Mouse (Mus musculus): ENCODE data around the gene Gast. TPM values are rescaled to one million over a fixed set of nuclear protein-coding genes. Genes with fewer than 3 reads are reported as not detected.
A peak's percentile ranks its signal among the peaks of the same experiment; 100 is the strongest.

The Gast gene
- not detected in 2 replicates for polyA plus RNA-seq (2011; ENCODE audit: insufficient read depth, insufficient read length, low read depth, missing spikeins)

DNA sequence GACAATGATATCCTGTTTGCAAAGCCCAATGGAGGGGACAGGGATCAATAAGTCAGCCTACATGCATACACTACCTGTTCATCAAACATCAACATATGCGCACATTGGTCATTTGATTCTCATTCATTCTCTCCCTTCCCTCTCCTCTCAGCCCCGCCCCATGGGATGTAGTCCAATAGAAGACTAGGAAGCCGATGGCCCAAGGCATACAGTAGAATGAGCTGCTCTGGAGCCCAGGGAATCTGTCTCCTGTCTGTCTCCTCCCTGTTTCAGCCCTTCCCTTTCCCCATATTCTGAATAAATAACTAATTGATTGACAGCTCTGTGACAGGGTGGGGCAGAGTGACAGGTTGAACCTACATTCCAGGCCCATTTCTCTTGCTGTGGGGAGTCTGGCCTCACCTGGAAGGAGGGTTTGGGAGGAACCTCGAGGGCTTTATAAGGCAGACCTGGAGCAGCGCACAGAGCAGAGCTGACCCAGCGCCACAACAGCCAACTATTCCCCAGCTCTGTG is at the start of gene Gast:
Gene Gast, plus strand, starts transcription at position 464 of the 514 bp plus-strand sequence.
- H3K4me1 ChIP-seq (ENCODE audit: control insufficient read depth, insufficient read depth, low read length): peaks cover 3% of the 10 kb centered on the region
- no peak within 1 kb of the TSS for H3K4me3 ChIP-seq (ENCODE audit: low read depth, low read length)
- H3K27ac ChIP-seq (ENCODE audit: insufficient read depth, low read length): no peak within 1 kb of the TSS
- no peak within 1 kb of the TSS for H3K9ac ChIP-seq (ENCODE audit: low read depth, poor library complexity, severe bottlenecking)
- TF ChIP-seq CTCF (IDR thresholded peaks at IDR 0.05; ENCODE audit: low read depth, low read length) (no peak), EP300 (IDR thresholded peaks at IDR 0.05; ENCODE audit: insufficient read depth, low read depth, low read length) (no peak), POLR2A (IDR thresholded peaks at IDR 0.05; ENCODE audit: insufficient read depth, low read length) (no peak)
- no peaks in the 10 kb centered on the region for H3K27me3 ChIP-seq (ENCODE audit: control insufficient read depth, insufficient read depth, low read length, poor library complexity, severe bottlenecking)
- H3K9me3 ChIP-seq (replicated peaks; ENCODE audit: control insufficient read depth, insufficient read depth, low read length, poor library complexity, severe bottlenecking): no peaks in the 10 kb centered on the region
- no peaks in the 10 kb centered on the region for H3K36me3 ChIP-seq (ENCODE audit: control insufficient read depth, insufficient read depth, low read length, poor library complexity, severe bottlenecking)

DNA sequence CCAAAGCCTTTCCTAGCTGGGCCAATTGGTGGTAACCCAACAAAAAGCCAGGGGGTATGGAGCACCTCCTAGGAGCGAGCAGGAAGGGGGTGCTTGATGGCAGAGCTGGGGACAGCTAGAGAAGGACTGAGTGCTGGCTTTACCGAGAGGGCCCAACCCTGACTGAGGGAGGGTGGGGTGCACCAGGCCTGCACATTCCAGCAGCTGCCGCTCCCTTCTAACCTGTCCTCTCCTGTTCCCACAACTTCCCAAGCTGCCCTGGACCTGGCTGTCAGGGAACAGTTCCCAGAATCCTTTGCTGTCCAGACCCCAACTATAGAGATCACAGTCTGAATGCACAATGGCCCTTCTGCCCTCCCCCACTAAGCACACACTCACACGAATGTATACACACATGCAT is 49.2 kb upstream of the Gast start:
- no peak overlapping the region for H3K9ac ChIP-seq (ENCODE audit: low read depth, poor library complexity, severe bottlenecking)
- no peaks in the 10 kb centered on the region for H3K9me3 ChIP-seq (replicated peaks; ENCODE audit: control insufficient read depth, insufficient read depth, low read length, poor library complexity, severe bottlenecking)
- H3K36me3 ChIP-seq (ENCODE audit: control insufficient read depth, insufficient read depth, low read length, poor library complexity, severe bottlenecking): no peaks in the 10 kb centered on the region
- H3K4me1 ChIP-seq (ENCODE audit: control insufficient read depth, insufficient read depth, low read length): peaks cover 18% of the 10 kb centered on the region
- H3K4me3 ChIP-seq (ENCODE audit: low read depth, low read length): no peak overlapping the region
- H3K27me3 ChIP-seq (ENCODE audit: control insufficient read depth, insufficient read depth, low read length, poor library complexity, severe bottlenecking): no peaks in the 10 kb centered on the region
- TF ChIP-seq CTCF (IDR thresholded peaks at IDR 0.05; ENCODE audit: low read depth, low read length) (no peak), EP300 (IDR thresholded peaks at IDR 0.05; ENCODE audit: insufficient read depth, low read depth, low read length) (peak; percentile 78; the same call in 1 of the 2 replicates)
- H3K27ac ChIP-seq (ENCODE audit: insufficient read depth, low read length): peak overlapping the region; percentile 7; the same call in 1 of the 2 replicates

DNA sequence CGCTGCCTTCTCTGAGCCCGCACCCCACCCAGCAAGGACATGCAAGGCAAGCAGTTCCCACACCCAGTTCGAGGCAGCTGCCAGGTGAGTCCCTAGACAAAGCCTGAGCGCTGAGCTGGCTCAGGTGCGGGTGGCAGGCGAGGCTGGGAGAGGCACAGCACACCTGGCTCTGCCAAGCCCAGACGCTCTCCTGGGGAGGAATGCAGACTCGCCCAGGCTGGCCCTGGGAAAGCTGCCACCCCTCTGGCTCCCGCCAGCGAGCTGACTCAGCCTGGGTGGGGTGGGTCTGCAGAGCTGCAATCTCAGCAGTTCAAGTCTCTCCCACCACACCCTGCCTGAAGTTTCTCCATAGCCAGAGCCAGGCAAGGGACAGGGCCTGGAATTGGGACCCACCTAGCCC is 47.2 kb upstream of the Gast start:
- Histone ChIP-seq H3K4me3 (ENCODE audit: low read depth, low read length) (peak overlapping the region; percentile 7; the same call in 1 of the 2 replicates), H3K4me1 (ENCODE audit: control insufficient read depth, insufficient read depth, low read length) (peaks cover 15% of the 10 kb centered on the region), H3K27ac (ENCODE audit: insufficient read depth, low read length) (peak overlapping the region; percentile 46), H3K36me3 (ENCODE audit: control insufficient read depth, insufficient read depth, low read length, poor library complexity, severe bottlenecking) (no peaks in the 10 kb centered on the region), H3K9me3 (replicated peaks; ENCODE audit: control insufficient read depth, insufficient read depth, low read length, poor library complexity, severe bottlenecking) (no peaks in the 10 kb centered on the region), H3K9ac (ENCODE audit: low read depth, poor library complexity, severe bottlenecking) (no peak overlapping the region), H3K27me3 (ENCODE audit: control insufficient read depth, insufficient read depth, low read length, poor library complexity, severe bottlenecking) (no peaks in the 10 kb centered on the region)
- TF ChIP-seq CTCF (IDR thresholded peaks at IDR 0.05; ENCODE audit: low read depth, low read length) (no peak), POLR2A (IDR thresholded peaks at IDR 0.05; ENCODE audit: insufficient read depth, low read length) (no peak)

DNA sequence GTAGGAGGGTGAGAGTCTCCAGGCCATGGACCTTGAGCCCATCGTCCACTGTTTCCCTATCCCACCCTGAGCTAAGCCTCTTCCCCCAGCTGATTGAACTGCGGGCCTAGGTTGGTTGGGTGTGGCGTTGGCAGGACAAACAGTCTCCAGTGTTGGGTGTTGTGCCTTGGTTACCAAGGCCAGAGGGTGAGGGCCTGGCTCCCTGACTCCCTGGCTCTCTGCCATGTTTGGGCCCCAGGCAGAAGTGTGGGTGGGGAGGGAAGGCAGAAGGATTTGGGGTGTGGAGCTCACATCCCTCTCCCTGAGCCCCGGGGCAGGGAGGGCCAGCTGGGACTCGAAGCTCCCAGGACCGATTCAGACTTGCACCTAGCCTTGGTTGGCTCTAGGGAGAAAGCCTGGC is 45.3 kb upstream of the Gast start:
- H3K4me3 ChIP-seq (ENCODE audit: low read depth, low read length): no peak overlapping the region
- TF ChIP-seq POLR2A (IDR thresholded peaks at IDR 0.05; ENCODE audit: insufficient read depth, low read length) (no peak), CTCF (IDR thresholded peaks at IDR 0.05; ENCODE audit: low read depth, low read length) (no peak), EP300 (IDR thresholded peaks at IDR 0.05; ENCODE audit: insufficient read depth, low read depth, low read length) (0 out of 2 replicates have a peak, but pooled peaks have one; percentile 11)
- peaks cover 12% of the 10 kb centered on the region for H3K4me1 ChIP-seq (ENCODE audit: control insufficient read depth, insufficient read depth, low read length)
- H3K27ac ChIP-seq (ENCODE audit: insufficient read depth, low read length): no peak overlapping the region
- no peaks in the 10 kb centered on the region for H3K27me3 ChIP-seq (ENCODE audit: control insufficient read depth, insufficient read depth, low read length, poor library complexity, severe bottlenecking)
- no peaks in the 10 kb centered on the region for H3K9me3 ChIP-seq (replicated peaks; ENCODE audit: control insufficient read depth, insufficient read depth, low read length, poor library complexity, severe bottlenecking)
- H3K36me3 ChIP-seq (ENCODE audit: control insufficient read depth, insufficient read depth, low read length, poor library complexity, severe bottlenecking): no peaks in the 10 kb centered on the region
- no peak overlapping the region for H3K9ac ChIP-seq (ENCODE audit: low read depth, poor library complexity, severe bottlenecking)

DNA sequence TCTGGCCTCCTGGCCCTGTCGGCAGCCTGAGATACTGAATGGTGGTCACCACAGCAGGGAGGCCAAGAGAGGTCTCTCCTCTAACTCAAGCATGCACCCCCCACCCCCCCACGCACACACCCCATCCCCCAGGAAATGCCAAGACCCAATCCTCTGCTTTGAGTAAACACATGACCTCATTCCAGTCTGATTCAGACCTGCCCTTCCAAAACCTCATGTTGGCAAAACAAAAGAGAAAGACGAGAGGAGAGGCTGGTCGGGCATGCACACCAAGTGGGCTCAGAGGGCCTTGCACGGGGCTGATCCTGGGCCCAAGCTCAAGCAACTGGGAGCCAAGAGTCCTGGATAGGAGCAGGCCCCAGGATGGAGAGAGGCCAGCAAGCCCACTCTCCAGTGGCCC is 44.0 kb upstream of the Gast start:
- TF ChIP-seq EP300 (IDR thresholded peaks at IDR 0.05; ENCODE audit: insufficient read depth, low read depth, low read length) (no peak), CTCF (IDR thresholded peaks at IDR 0.05; ENCODE audit: low read depth, low read length) (no peak), POLR2A (IDR thresholded peaks at IDR 0.05; ENCODE audit: insufficient read depth, low read length) (no peak)
- Histone ChIP-seq H3K4me3 (ENCODE audit: low read depth, low read length) (no peak overlapping the region), H3K4me1 (ENCODE audit: control insufficient read depth, insufficient read depth, low read length) (peaks cover 10% of the 10 kb centered on the region), H3K27me3 (ENCODE audit: control insufficient read depth, insufficient read depth, low read length, poor library complexity, severe bottlenecking) (no peaks in the 10 kb centered on the region), H3K27ac (ENCODE audit: insufficient read depth, low read length) (no peak overlapping the region), H3K36me3 (ENCODE audit: control insufficient read depth, insufficient read depth, low read length, poor library complexity, severe bottlenecking) (no peaks in the 10 kb centered on the region), H3K9ac (ENCODE audit: low read depth, poor library complexity, severe bottlenecking) (no peak overlapping the region), H3K9me3 (replicated peaks; ENCODE audit: control insufficient read depth, insufficient read depth, low read length, poor library complexity, severe bottlenecking) (no peaks in the 10 kb centered on the region)

DNA sequence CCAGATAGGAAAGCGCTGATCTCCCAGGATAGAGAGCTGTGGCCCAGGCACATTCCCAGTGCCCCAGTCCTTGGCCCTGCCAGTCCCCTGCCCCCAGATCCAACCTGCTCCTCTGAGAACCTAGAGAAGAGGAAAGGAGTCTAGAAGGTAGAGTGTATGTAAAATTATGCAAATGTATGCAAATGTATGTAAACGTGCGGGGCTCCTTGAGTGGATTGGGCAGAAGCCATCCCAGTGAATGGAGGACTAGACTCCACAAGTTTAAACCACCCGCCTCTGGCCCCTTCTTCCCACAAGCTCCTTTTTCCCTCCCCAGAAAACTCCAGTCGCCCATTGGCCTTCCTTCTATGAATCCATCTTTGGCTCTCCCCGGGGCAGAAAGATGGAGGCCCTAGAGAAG is 41.3 kb upstream of the Gast start:
- no peaks in the 10 kb centered on the region for H3K27me3 ChIP-seq (ENCODE audit: control insufficient read depth, insufficient read depth, low read length, poor library complexity, severe bottlenecking)
- H3K4me3 ChIP-seq (ENCODE audit: low read depth, low read length): no peak overlapping the region
- H3K9me3 ChIP-seq (replicated peaks; ENCODE audit: control insufficient read depth, insufficient read depth, low read length, poor library complexity, severe bottlenecking): no peaks in the 10 kb centered on the region
- no peak for TF ChIP-seq CTCF (IDR thresholded peaks at IDR 0.05; ENCODE audit: low read depth, low read length)
- no peak for TF ChIP-seq POLR2A (IDR thresholded peaks at IDR 0.05; ENCODE audit: insufficient read depth, low read length)
- no peak for TF ChIP-seq EP300 (IDR thresholded peaks at IDR 0.05; ENCODE audit: insufficient read depth, low read depth, low read length)
- no peak overlapping the region for H3K27ac ChIP-seq (ENCODE audit: insufficient read depth, low read length)
- H3K9ac ChIP-seq (ENCODE audit: low read depth, poor library complexity, severe bottlenecking): no peak overlapping the region
- H3K4me1 ChIP-seq (ENCODE audit: control insufficient read depth, insufficient read depth, low read length): peaks cover 4% of the 10 kb centered on the region
- no peaks in the 10 kb centered on the region for H3K36me3 ChIP-seq (ENCODE audit: control insufficient read depth, insufficient read depth, low read length, poor library complexity, severe bottlenecking)

All from ES-Bruce4 (cell line).